Mouse (Mus musculus) ES-E14 (cell line): Measurements from ENCODE around the gene H3f3b. TPM values are rescaled to one million over a fixed set of nuclear protein-coding genes. Genes with fewer than 3 reads are reported as not detected.

Experiments used
- DNase-seq: peaks from one replicate; pipeline ENCODE4 v3.0.0-alpha.2; 2013; ENCODE audit warnings: low read depth, low spot score
- H3K27ac ChIP-seq: 2 replicates; pipeline ENCODE4 v1.5.1; 2012; ENCODE audit warnings: low read depth, mild to moderate bottlenecking, low read length, moderate library complexity, mixed read lengths; ENCODE audit not compliant: poor library complexity, insufficient read depth, severe bottlenecking
- H3K36me3 ChIP-seq: 2 replicates; pipeline ENCODE4 v1.6.1; 2012; ENCODE audit warnings: mild to moderate bottlenecking, low read length, moderate library complexity, mixed read lengths; ENCODE audit not compliant: control insufficient read depth, poor library complexity, insufficient read depth, severe bottlenecking
- H3K4me1 ChIP-seq, 2 experiments: fragments of 150-350 bp in 1 of 2; sonication (generic) in 1 of 2; 2 replicates each; pipeline ENCODE4 v1.6.1; 2012; ENCODE audit warnings: low read length in 2 of 2, mild to moderate bottlenecking in 1 of 2, mixed read lengths in 1 of 2; ENCODE audit not compliant: control insufficient read depth in 2 of 2, insufficient read depth in 2 of 2, poor library complexity in 1 of 2
- H3K4me3 ChIP-seq, 2 experiments: fragments of 150-350 bp in 1 of 2; sonication (generic) in 1 of 2; 2 replicates each; pipeline ENCODE4 v1.5.1; 2012; ENCODE audit warnings: low read length in 2 of 2, low read depth in 1 of 2, mild to moderate bottlenecking in 1 of 2, mixed read lengths in 1 of 2; ENCODE audit not compliant: insufficient read depth in 1 of 2, poor library complexity in 1 of 2, severe bottlenecking in 1 of 2
- H3K9ac ChIP-seq: 2 replicates; pipeline ENCODE4 v1.6.1; 2012; ENCODE audit warnings: low read depth, mild to moderate bottlenecking, low read length, mixed read lengths; ENCODE audit not compliant: poor library complexity, insufficient read depth, severe bottlenecking
- H3K9me3 ChIP-seq: fragments of 150-350 bp; sonication (generic); 2 replicates; pipeline ENCODE4 v1.6.1; 2012; ENCODE audit warnings: low read depth, mild to moderate bottlenecking, low read length; ENCODE audit not compliant: control insufficient read depth, insufficient read depth
- CHD2 ChIP-seq: IDR thresholded peaks from 2 replicates; pipeline ENCODE4 v1.6.1; 2014; ENCODE audit warnings: mild to moderate bottlenecking, low read depth, low read length, inconsistent platforms
- HCFC1 ChIP-seq: IDR thresholded peaks from 2 replicates; pipeline ENCODE4 v1.6.1; 2012; ENCODE audit warnings: low read length, inconsistent platforms, borderline replicate concordance; ENCODE audit not compliant: insufficient read depth
- MAFK ChIP-seq: IDR thresholded peaks from 2 replicates; pipeline ENCODE4 v1.6.1; 2014; ENCODE audit warnings: mild to moderate bottlenecking, low read depth, low read length, inconsistent platforms; ENCODE audit not compliant: insufficient read depth
- ZC3H11A ChIP-seq: IDR thresholded peaks from 2 replicates; pipeline ENCODE4 v1.6.1; 2012; ENCODE audit warnings: low read depth, mild to moderate bottlenecking, inconsistent platforms, low read length, borderline replicate concordance
- ZNF384 ChIP-seq: IDR thresholded peaks from 2 replicates; pipeline ENCODE4 v1.6.1; 2012; ENCODE audit warnings: low read depth, low read length, inconsistent platforms
- in situ Hi-C, 2 experiments: fragments of 600-800 bp; cut with MboI; formaldehyde crosslinking; loops; one replicate each; pipeline ENCODE4 v1.15.1; 2025; ENCODE audit warnings: low sequenced_read_pairs in 2 of 2, inconsistent platforms in 1 of 2; ENCODE audit not compliant: unreplicated experiment in 2 of 2
- total RNA-seq: library from RNA; depleted of rRNA; stranded (reverse); fragments of 300-350 nt; gene quantifications from 2 replicates; pipeline ENCODE4 v1.2.3, GENCODE M21; 2012

H3f3b gene
- total RNA-seq, 1 experiment: 729 TPM

DNA sequence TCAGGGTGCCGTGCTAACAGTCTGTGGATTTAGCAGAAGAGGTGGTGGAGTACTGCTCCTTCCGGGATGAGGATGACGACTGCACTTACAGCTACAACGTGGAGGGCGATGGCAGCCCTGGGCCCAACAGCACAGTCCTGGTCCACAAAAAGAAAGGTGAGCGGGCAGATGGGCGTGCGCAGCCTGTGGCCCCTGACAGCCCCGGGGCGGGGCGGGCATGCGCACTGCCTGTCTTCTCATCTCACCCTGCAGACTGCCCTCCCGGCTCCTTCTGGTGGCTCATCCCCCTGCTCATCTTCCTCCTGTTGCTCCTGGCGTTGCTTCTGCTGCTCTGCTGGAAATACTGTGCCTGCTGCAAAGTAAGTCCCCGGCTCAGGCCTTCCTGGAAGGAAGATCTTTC lies 38.1 kb downstream of the H3f3b start:
- H3K27ac ChIP-seq: no peak overlapping the region
- DNase-seq: no peak
- TF ChIP-seq ZC3H11A: no peak
- TF ChIP-seq ZNF384: no peak
- no peak for TF ChIP-seq CHD2
- TF ChIP-seq MAFK: no peak
- no peak for TF ChIP-seq HCFC1
- peaks cover 0 to 15% of the 10 kb centered on the region in 2 experiments; a peak in 2 of 4 replicates for H3K4me1 ChIP-seq
- in situ Hi-C loops: no loop called here
- H3K9me3 ChIP-seq: no peaks in the 10 kb centered on the region
- H3K36me3 ChIP-seq: no peaks in the 10 kb centered on the region
- peak overlapping the region; percentile 44; the same call in 1 of the 2 replicates for H3K9ac ChIP-seq
- H3K4me3 ChIP-seq: peak overlapping the region; percentile 35 to 51

DNA sequence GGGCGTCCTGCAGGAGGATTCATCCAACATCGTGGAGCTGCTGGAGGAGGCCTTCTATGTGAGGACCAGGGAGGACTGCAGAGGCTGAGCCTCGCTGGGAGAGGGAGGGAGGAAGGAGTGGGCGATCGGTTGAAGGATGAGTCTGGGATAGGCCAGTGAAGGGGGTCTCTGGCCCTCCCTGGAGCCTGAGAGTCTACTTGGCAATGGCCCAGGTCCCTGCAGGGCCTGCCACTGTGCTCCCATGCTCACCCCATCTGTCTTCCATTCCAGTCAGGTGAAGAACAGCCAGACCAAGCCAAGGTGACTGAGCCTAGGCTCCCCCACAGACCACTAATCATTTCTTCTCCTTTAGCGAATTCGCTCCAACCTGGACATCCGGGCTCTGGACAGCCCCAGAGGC lies 44.5 kb downstream of the H3f3b start:
- H3K9ac ChIP-seq: no peak overlapping the region
- peaks cover 0 to 9% of the 10 kb centered on the region in 2 experiments; a peak in 1 of 4 replicates for H3K4me1 ChIP-seq
- TF ChIP-seq ZC3H11A (no peak), HCFC1 (no peak), CHD2 (no peak), ZNF384 (no peak), MAFK (no peak)
- H3K4me3 ChIP-seq: no peak overlapping the region
- H3K36me3 ChIP-seq: no peaks in the 10 kb centered on the region
- DNase-seq: no peak
- no peaks in the 10 kb centered on the region for H3K9me3 ChIP-seq
- H3K27ac ChIP-seq: no peak overlapping the region
- in situ Hi-C loops: no loop called here

DNA sequence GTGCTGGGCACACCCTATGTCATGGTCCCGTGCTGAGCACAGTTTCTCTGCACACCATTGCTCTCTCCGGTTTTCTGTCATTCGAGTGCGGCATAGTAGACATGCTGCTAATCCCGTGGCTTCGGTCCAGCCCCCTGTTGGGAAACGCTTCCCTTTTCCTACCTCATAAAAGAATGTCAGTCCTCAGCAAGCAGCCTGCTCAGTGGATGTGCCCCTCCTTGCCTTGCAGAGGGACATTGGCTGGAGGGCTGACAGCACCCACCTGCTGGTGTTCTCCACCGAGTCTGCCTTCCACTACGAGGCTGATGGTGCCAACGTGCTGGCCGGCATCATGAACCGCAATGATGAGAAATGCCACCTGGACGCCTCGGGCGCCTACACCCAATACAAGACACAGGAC lies 45.3 kb downstream of the H3f3b start:
- Histone ChIP-seq H3K4me1 (peaks cover 0 to 11% of the 10 kb centered on the region in 2 experiments; a peak in 1 of 4 replicates), H3K9ac (no peak overlapping the region), H3K9me3 (no peaks in the 10 kb centered on the region), H3K4me3 (no peak overlapping the region), H3K36me3 (no peaks in the 10 kb centered on the region), H3K27ac (no peak overlapping the region)
- no peak for TF ChIP-seq MAFK
- TF ChIP-seq ZNF384: no peak
- no peak for TF ChIP-seq CHD2
- no peak for TF ChIP-seq HCFC1
- no peak for TF ChIP-seq ZC3H11A
- no peak for DNase-seq
- in situ Hi-C loops: no loop called here

DNA sequence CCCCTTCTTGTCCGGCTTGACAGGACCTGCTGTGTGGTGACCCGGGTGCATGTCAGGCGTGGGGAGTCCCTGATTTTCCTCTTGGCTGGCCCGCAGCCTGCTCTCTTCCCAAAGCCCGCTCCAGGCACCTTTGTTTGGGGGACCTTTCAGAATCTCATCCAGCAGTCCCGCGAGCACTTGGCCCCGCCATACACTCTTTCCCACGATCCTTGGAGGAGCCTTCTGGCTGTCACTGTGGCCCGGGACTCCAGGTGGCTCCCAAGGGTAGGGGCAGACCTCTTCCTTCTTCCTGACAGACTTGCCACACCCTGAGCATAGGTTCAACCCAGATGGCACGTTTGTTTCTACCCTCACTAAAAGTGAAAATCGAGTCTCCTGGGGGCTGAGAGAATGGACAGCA lies 52.2 kb downstream of the H3f3b start:
- Histone ChIP-seq H3K9ac (peak overlapping the region; percentile 53; the same call in 1 of the 2 replicates), H3K9me3 (no peaks in the 10 kb centered on the region), H3K4me1 (peaks cover 10 to 16% of the 10 kb centered on the region in 2 experiments; a peak in 3 of 4 replicates), H3K27ac (no peak overlapping the region), H3K4me3 (peak overlapping the region; percentile 67 to 79; a peak in 3 of 4 replicates), H3K36me3 (no peaks in the 10 kb centered on the region)
- no peak for DNase-seq
- TF ChIP-seq CHD2 (0 out of 2 replicates have a peak, but pooled peaks have one; percentile 14), ZC3H11A (no peak)
- in situ Hi-C loops: no loop called here

DNA sequence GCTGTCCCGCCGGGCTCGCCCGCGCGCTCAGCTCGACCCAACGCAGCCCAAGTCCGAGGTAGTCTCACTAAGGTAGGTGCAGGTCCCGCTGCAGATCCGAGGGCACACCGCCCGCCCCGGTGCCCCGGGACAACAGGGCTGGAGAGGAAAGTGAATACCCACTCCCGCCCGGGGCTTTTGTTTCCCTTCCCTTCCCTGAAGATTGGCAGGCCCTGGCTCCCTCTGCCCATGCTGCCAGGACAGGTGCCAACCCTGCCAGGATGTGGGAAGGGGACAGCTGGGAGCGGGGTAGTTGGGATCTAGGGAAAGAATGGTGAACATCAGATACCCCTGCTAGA lies 52.7 kb downstream of the H3f3b start:
- H3K9me3 ChIP-seq: no peaks in the 10 kb centered on the region
- DNase-seq: no peak
- H3K9ac ChIP-seq: peak overlapping the region; percentile 53
- no peak overlapping the region for H3K27ac ChIP-seq
- peak overlapping the region; percentile 67 to 79 for H3K4me3 ChIP-seq
- H3K4me1 ChIP-seq: peaks cover 11 to 19% of the 10 kb centered on the region in 2 experiments
- no peak for TF ChIP-seq ZC3H11A
- TF ChIP-seq HCFC1: no peak
- no peak for TF ChIP-seq ZNF384
- no peak for TF ChIP-seq CHD2
- no peak for TF ChIP-seq MAFK
- in situ Hi-C loops: no loop called here
- no peaks in the 10 kb centered on the region for H3K36me3 ChIP-seq
